Mouse (Mus musculus) lung, postnatal 0 days (tissue): ENCODE data around the gene Fuca1.

Experiments used
- CTCF ChIP-seq: IDR thresholded peaks from 2 replicates; pipeline ENCODE4 v1.5.1; 2016; ENCODE audit warnings: antibody characterized with exemption, mild to moderate bottlenecking
- EP300 ChIP-seq: IDR thresholded peaks from 2 replicates; pipeline ENCODE4 v1.6.1; 2016; ENCODE audit warnings: antibody characterized with exemption, mild to moderate bottlenecking, control low read depth

DNA sequence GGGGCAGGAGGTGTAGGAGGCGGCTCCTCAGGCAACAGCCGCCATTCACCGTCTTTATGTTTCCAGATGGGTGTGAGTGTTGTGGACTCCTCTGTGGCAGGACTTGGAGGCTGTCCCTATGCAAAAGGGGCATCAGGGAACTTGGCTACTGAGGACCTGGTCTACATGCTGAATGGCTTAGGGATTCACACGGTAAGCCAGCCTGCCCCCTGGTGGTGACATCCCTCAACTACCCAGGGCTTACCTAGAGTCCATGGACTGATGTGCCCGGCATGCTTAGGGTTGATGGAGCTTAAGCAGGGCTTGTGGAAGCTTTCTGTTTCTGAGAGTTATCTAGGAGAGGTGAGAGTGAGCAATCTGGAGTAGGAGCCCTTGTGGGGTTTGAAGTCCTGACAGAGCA, 40.2 kb downstream of the Fuca1 start:
- TF ChIP-seq EP300, result no peak
- peak; percentile 93 for TF ChIP-seq CTCF
